Mouse (Mus musculus): ENCODE data around the gene Rnf38. TPM values are rescaled to one million over a fixed set of nuclear protein-coding genes. Genes with fewer than 3 reads are reported as not detected.

Gene Rnf38
- polyA plus RNA-seq, 2 experiments, result 26.8 to 107 TPM

DNA sequence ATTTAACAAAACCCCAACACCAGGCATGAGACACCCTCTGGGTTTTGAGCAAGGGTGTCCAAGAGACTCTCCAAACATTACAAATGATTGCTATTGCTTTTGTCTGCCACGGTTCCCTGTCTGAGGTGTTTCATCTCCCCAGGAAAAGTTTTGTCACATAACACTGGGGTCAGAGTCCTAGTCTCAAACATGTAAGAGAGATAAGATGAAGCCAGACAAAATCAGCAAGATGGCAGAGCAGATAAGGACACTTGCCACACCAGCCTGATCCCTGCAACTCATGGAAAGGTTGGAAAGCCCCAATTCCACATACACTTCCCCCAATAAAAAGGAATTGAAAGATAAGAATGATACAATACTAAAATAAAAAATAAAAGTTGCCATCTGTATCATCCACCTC, 49.7 kb downstream of the Rnf38 start:
- H3K9ac ChIP-seq (ENCODE audit: low read depth, low read length, severe bottlenecking), result no peak overlapping the region
- TF ChIP-seq POLR2A (IDR thresholded peaks at IDR 0.05; ENCODE audit: borderline replicate concordance, extremely low read depth, insufficient read depth, insufficient read length), result no peak
- 81% methylated on average over 1 of the region's 1 CpGs for WGBS

DNA sequence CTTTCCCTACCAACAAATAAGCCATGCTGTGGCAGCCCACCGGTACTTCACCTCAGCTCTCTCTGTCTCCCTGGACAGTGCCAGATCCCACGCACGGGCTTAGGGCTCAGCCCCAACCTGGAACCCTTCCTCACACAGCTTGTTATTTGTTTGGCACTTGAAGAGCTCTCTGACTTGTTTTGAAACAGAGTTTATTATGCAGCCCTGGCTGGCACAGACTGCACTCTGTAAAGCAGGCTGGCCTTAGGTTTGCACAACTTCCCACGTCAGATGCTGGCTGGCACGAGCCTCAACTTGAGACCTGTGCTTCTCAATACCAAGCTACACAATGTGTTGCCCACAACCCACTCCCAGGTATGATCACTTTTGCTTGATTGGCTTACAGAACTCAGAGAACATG, 53.8 kb downstream of the Rnf38 start:
- TF ChIP-seq POLR2A (IDR thresholded peaks at IDR 0.05; ENCODE audit: borderline replicate concordance, extremely low read depth, insufficient read depth, insufficient read length), result no peak
- WGBS, result 73% methylated on average over 5 of the region's 5 CpGs

More for the DNA sequence above, 49.7 kb downstream of the Rnf38 start:
- Histone ChIP-seq H3K4me1 (ENCODE audit: control insufficient read depth, insufficient read depth, low read length) (no peaks in the 10 kb centered on the region), H3K27me3 (ENCODE audit: control insufficient read depth, insufficient read depth, low read length) (no peaks in the 10 kb centered on the region), H3K27ac (replicated peaks; ENCODE audit: low read depth, low read length) (no peak overlapping the region), H3K9me3 (ENCODE audit: control insufficient read depth, low read length) (no peaks in the 10 kb centered on the region), H3K36me3 (ENCODE audit: control insufficient read depth, insufficient read depth, low read length) (no peaks in the 10 kb centered on the region), H3K4me3 (replicated peaks; ENCODE audit: low read length) (no peak overlapping the region), H3K4me2 (replicated peaks; ENCODE audit: low read depth, low read length, severe bottlenecking) (no peak overlapping the region)
- ATAC-seq (ENCODE audit: low FRiP score, low read depth) (no peak), DNase-seq (ENCODE audit: low spot score) (no peak)

DNA sequence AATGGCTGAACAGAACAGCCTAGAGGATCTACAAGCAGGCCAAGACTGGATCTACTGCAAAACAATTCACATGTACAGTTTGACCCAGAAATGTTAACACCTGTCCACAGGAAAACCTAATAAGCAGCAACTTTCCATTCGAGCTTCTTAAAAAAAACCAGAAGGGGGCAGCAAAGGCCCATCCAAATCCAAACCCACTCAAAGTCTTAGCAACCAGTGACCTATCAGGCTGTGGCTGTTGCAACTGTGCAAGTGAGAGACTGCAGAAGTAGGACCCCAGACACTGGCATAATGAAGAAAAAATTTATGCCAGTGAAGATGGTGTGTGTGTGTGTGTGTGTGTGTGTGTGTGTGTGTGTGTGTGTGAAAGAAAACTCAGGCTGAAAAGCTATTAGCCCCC, 60.4 kb downstream of the Rnf38 start:
- Histone ChIP-seq H3K36me3 (ENCODE audit: control insufficient read depth, insufficient read depth, low read length) (no peaks in the 10 kb centered on the region), H3K9me3 (ENCODE audit: control insufficient read depth, low read length) (no peaks in the 10 kb centered on the region), H3K27me3 (ENCODE audit: control insufficient read depth, insufficient read depth, low read length) (no peaks in the 10 kb centered on the region), H3K4me3 (replicated peaks; ENCODE audit: low read length) (no peak overlapping the region), H3K4me1 (ENCODE audit: control insufficient read depth, insufficient read depth, low read length) (peaks cover 4% of the 10 kb centered on the region; the same call in 1 of the 2 replicates), H3K4me2 (replicated peaks; ENCODE audit: low read depth, low read length, severe bottlenecking) (no peak overlapping the region), H3K27ac (replicated peaks; ENCODE audit: low read depth, low read length) (no peak overlapping the region), H3K9ac (ENCODE audit: low read depth, low read length, severe bottlenecking) (no peak overlapping the region)
- peak; percentile 78 for DNase-seq (ENCODE audit: low spot score)
- TF ChIP-seq POLR2A (IDR thresholded peaks at IDR 0.05; ENCODE audit: borderline replicate concordance, extremely low read depth, insufficient read depth, insufficient read length), result no peak
- WGBS, result 0% methylated on average over 1 of the region's 1 CpGs
- no peak for ATAC-seq (ENCODE audit: low FRiP score, low read depth)

More for the DNA sequence above, 53.8 kb downstream of the Rnf38 start:
- Histone ChIP-seq H3K4me2 (replicated peaks; ENCODE audit: low read depth, low read length, severe bottlenecking) (no peak overlapping the region), H3K9me3 (ENCODE audit: control insufficient read depth, low read length) (no peaks in the 10 kb centered on the region), H3K27me3 (ENCODE audit: control insufficient read depth, insufficient read depth, low read length) (no peaks in the 10 kb centered on the region), H3K4me3 (replicated peaks; ENCODE audit: low read length) (no peak overlapping the region), H3K27ac (replicated peaks; ENCODE audit: low read depth, low read length) (no peak overlapping the region), H3K9ac (ENCODE audit: low read depth, low read length, severe bottlenecking) (no peak overlapping the region), H3K36me3 (ENCODE audit: control insufficient read depth, insufficient read depth, low read length) (no peaks in the 10 kb centered on the region), H3K4me1 (ENCODE audit: control insufficient read depth, insufficient read depth, low read length) (no peaks in the 10 kb centered on the region)
- no peak for DNase-seq (ENCODE audit: low spot score)
- ATAC-seq (ENCODE audit: low FRiP score, low read depth), result no peak

DNA sequence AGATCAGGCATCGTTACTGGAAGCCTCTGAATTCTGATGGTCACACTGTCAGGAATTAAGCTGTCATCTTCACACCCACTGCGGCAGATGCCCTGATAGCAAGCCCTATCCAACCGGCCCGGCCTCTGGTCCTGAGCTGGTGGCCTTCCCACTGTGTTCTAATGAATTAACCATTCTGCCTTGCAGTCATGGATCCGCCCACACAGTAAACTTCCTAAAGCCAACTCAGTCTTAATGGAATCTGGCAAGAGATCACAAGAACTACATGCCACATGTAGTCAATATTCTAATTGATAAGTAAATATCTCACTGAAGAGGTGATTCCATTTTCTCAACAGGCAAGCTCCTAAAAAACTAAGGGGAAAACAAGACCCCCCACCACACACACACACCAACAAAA, 60.9 kb downstream of the Rnf38 start:
- Histone ChIP-seq H3K36me3 (ENCODE audit: control insufficient read depth, insufficient read depth, low read length) (no peaks in the 10 kb centered on the region), H3K27ac (replicated peaks; ENCODE audit: low read depth, low read length) (no peak overlapping the region), H3K9me3 (ENCODE audit: control insufficient read depth, low read length) (no peaks in the 10 kb centered on the region), H3K9ac (ENCODE audit: low read depth, low read length, severe bottlenecking) (no peak overlapping the region), H3K4me2 (replicated peaks; ENCODE audit: low read depth, low read length, severe bottlenecking) (no peak overlapping the region), H3K4me3 (replicated peaks; ENCODE audit: low read length) (no peak overlapping the region), H3K27me3 (ENCODE audit: control insufficient read depth, insufficient read depth, low read length) (no peaks in the 10 kb centered on the region), H3K4me1 (ENCODE audit: control insufficient read depth, insufficient read depth, low read length) (peaks cover 4% of the 10 kb centered on the region; the same call in 1 of the 2 replicates)
- 59% methylated on average over 5 of the region's 5 CpGs for WGBS
- TF ChIP-seq POLR2A (IDR thresholded peaks at IDR 0.05; ENCODE audit: borderline replicate concordance, extremely low read depth, insufficient read depth, insufficient read length), result no peak
- no peak for ATAC-seq (ENCODE audit: low FRiP score, low read depth)
- DNase-seq (ENCODE audit: low spot score), result no peak

- Histone ChIP-seq H3K36me3 (ENCODE audit: control insufficient read depth, insufficient read depth, low read length) (no peaks in the 10 kb centered on the region), H3K4me2 (replicated peaks; ENCODE audit: low read depth, low read length, severe bottlenecking) (no peak overlapping the region), H3K9ac (ENCODE audit: low read depth, low read length, severe bottlenecking) (no peak overlapping the region), H3K27me3 (ENCODE audit: control insufficient read depth, insufficient read depth, low read length) (no peaks in the 10 kb centered on the region), H3K4me1 (ENCODE audit: control insufficient read depth, insufficient read depth, low read length) (peaks cover 17% of the 10 kb centered on the region), H3K4me3 (replicated peaks; ENCODE audit: low read length) (no peak overlapping the region), H3K9me3 (ENCODE audit: control insufficient read depth, low read length) (no peaks in the 10 kb centered on the region), H3K27ac (replicated peaks; ENCODE audit: low read depth, low read length) (no peak overlapping the region)
- WGBS, result 74% methylated on average over 3 of the region's 3 CpGs
- DNase-seq (ENCODE audit: low spot score) (no peak), ATAC-seq (ENCODE audit: low FRiP score, low read depth) (no peak)
- no peak for TF ChIP-seq POLR2A (IDR thresholded peaks at IDR 0.05; ENCODE audit: borderline replicate concordance, extremely low read depth, insufficient read depth, insufficient read length)
Observed at GRCm38 (mm10) chr4:44169884-44170283, 63.7 kb downstream of the Rnf38 start.

- peaks cover 26% of the 10 kb centered on the region for H3K4me1 ChIP-seq (ENCODE audit: control insufficient read depth, insufficient read depth, low read length)
- no peaks in the 10 kb centered on the region for H3K36me3 ChIP-seq (ENCODE audit: control insufficient read depth, insufficient read depth, low read length)
- no peak for TF ChIP-seq POLR2A (IDR thresholded peaks at IDR 0.05; ENCODE audit: borderline replicate concordance, extremely low read depth, insufficient read depth, insufficient read length)
- no peaks in the 10 kb centered on the region for H3K9me3 ChIP-seq (ENCODE audit: control insufficient read depth, low read length)
- no peaks in the 10 kb centered on the region for H3K27me3 ChIP-seq (ENCODE audit: control insufficient read depth, insufficient read depth, low read length)
- DNase-seq (ENCODE audit: low spot score) (no peak), ATAC-seq (ENCODE audit: low FRiP score, low read depth) (no peak)
- no peak overlapping the region for H3K27ac ChIP-seq (replicated peaks; ENCODE audit: low read depth, low read length)
- peak overlapping the region; percentile 44 for H3K4me3 ChIP-seq (replicated peaks; ENCODE audit: low read length)
- no peak overlapping the region for H3K9ac ChIP-seq (ENCODE audit: low read depth, low read length, severe bottlenecking)
- WGBS, result 5% methylated on average over 7 of the region's 7 CpGs
- H3K4me2 ChIP-seq (replicated peaks; ENCODE audit: low read depth, low read length, severe bottlenecking), result peak overlapping the region; percentile 69
Observed at GRCm38 (mm10) chr4:44168816-44169215, 64.8 kb downstream of the Rnf38 start.
